Mouse (Mus musculus): ENCODE measurements around the gene Ube2n. TPM values are rescaled to one million over a fixed set of nuclear protein-coding genes. Genes with fewer than 3 reads are reported as not detected.

The Ube2n gene
- total and polyA plus RNA-seq, 3 experiments, result 80.6 to 571 (median 212) TPM

DNA sequence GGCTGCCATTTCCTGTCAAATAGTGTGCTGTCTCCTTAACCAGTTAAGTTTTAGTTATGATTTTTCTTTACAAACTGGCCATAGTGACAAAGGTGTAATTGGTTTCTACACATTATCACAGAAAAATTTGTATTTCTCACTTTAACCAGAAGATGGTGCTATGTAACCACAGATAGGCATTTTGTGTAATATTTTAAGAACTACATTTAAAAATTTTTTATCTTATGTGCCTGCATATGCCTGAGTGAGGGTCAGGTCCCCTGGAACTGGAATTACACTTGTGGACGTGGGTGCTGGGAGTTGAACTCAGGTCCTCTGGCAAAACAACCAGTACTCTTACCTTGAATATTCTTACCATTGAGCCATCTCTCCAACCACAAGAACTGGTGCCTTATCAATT, 35.6 kb downstream of the Ube2n start:
- no peaks in the 10 kb centered on the region for H3K27me3 ChIP-seq (ENCODE audit: control insufficient read depth in 1 of 2, insufficient read depth in 2 of 2, low read length in 2 of 2)
- TF ChIP-seq ZKSCAN1 (IDR thresholded peaks at IDR 0.05; ENCODE audit: low read depth, low read length), result no peak
- TF ChIP-seq CHD2 (IDR thresholded peaks at IDR 0.05; ENCODE audit: low read length), result no peak
- no peak for TF ChIP-seq ZNF384 (IDR thresholded peaks at IDR 0.05; ENCODE audit: low read depth, low read length)
- peak; percentile 75 for TF ChIP-seq SMC3 (IDR thresholded peaks at IDR 0.05; ENCODE audit: low read depth, low read length)
- TF ChIP-seq SIN3A (IDR thresholded peaks at IDR 0.05; ENCODE audit: low read length), result no peak
- TF ChIP-seq MYB (IDR thresholded peaks at IDR 0.05; ENCODE audit: low read depth, low read length), result no peak
- TF ChIP-seq USF1 (IDR thresholded peaks at IDR 0.05; ENCODE audit: low read depth, low read length), result no peak
- no peak for TF ChIP-seq POLR2AphosphoS2 (IDR thresholded peaks at IDR 0.05; ENCODE audit: low read length)
- no peak for TF ChIP-seq E2F4 (IDR thresholded peaks at IDR 0.05; ENCODE audit: borderline replicate concordance, low read depth, low read length)
- TF ChIP-seq MAFK (IDR thresholded peaks at IDR 0.05; ENCODE audit: borderline replicate concordance, low read depth, low read length), result no peak
- TF ChIP-seq TAL1 (IDR thresholded peaks at IDR 0.05; ENCODE audit: low read length), result no peak
- no peak for TF ChIP-seq MYC (IDR thresholded peaks at IDR 0.05; ENCODE audit: low read depth, low read length)
- no peak for TF ChIP-seq USF2 (IDR thresholded peaks at IDR 0.05; ENCODE audit: borderline replicate concordance in 1 of 2, insufficient read depth in 1 of 2, low read depth in 1 of 2, low read length in 2 of 2)
- peak; percentile 83 for TF ChIP-seq ZC3H11A (IDR thresholded peaks at IDR 0.05; ENCODE audit: low read depth, low read length)
- TF ChIP-seq CTCF (IDR thresholded peaks at IDR 0.05 in 2 of 3, conservative IDR thresholded peaks at IDR 0.05 in 1 of 3; ENCODE audit: control insufficient read depth in 1 of 3, insufficient read depth in 1 of 3, low read depth in 2 of 3, low read length in 3 of 3, poor library complexity in 1 of 3, severe bottlenecking in 1 of 3), result peak; percentile 33 to 79 (median 43); a peak in 5 of 6 replicates
- TF ChIP-seq MEF2A (IDR thresholded peaks at IDR 0.05; ENCODE audit: extremely low read depth, insufficient replicate concordance, low read depth, low read length, poor library complexity, severe bottlenecking), result no peak
- TF ChIP-seq POLR2AphosphoS5 (IDR thresholded peaks at IDR 0.05; ENCODE audit: borderline replicate concordance, low read depth, low read length), result no peak
- TF ChIP-seq RAD21 (IDR thresholded peaks at IDR 0.05; ENCODE audit: low read depth, low read length), result peak; percentile 97
- no peak for TF ChIP-seq MXI1 (IDR thresholded peaks at IDR 0.05; ENCODE audit: low read depth, low read length)
- no peaks in the 10 kb centered on the region for H3K9me3 ChIP-seq (replicated peaks; ENCODE audit: insufficient read depth, low read length)
- peak; percentile 64 for DNase-seq (ENCODE audit: low read depth, low spot score)
- no peaks in the 10 kb centered on the region for H3K4me1 ChIP-seq (ENCODE audit: control insufficient read depth in 1 of 2, insufficient read depth in 2 of 2, low read length in 2 of 2)
- no peak overlapping the region for H3K27ac ChIP-seq (ENCODE audit: control insufficient read depth, low read depth, low read length)
- H3K9ac ChIP-seq (ENCODE audit: control insufficient read depth, low read depth, low read length, poor library complexity, severe bottlenecking), result no peak overlapping the region
- H3K79me2 ChIP-seq (ENCODE audit: control insufficient read depth, insufficient read depth, low read length, poor library complexity), result no peaks in the 10 kb centered on the region; the same call in 1 of the 2 replicates
- H3K36me3 ChIP-seq (ENCODE audit: control insufficient read depth in 1 of 2, insufficient read depth in 2 of 2, low read length in 2 of 2), result peaks cover 0 to 3% of the 10 kb centered on the region in 2 experiments; a peak in 2 of 4 replicates
- H3K4me3 ChIP-seq (ENCODE audit: control insufficient read depth in 1 of 2, insufficient read depth in 1 of 2, low read depth in 2 of 2, low read length in 2 of 2), result no peak overlapping the region

DNA sequence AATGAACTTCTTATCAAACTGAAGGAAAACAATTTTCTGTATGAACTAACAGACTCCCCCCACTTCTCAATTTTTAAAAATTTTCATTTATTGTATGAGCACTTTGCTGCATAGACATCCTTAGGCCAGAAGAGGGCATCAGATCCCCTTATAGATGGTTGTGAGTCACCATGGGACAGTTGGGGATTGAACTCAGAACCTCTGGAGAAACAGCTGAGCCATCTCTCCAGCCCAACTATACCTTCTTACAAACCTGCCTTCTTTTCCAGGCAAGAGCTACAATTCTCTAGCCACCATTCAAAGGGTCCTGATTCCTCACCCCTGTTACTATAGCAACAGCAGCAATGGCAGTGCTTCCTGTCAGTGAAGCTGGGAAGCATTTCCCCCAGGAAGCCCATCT, 36.8 kb downstream of the Ube2n start:
- TF ChIP-seq SMC3 (IDR thresholded peaks at IDR 0.05; ENCODE audit: low read depth, low read length), result peak; percentile 49
- TF ChIP-seq JUND (IDR thresholded peaks at IDR 0.05; ENCODE audit: low read depth, low read length), result no peak
- peak; percentile 46 for TF ChIP-seq RAD21 (IDR thresholded peaks at IDR 0.05; ENCODE audit: low read depth, low read length)
- no peak for TF ChIP-seq MYC (IDR thresholded peaks at IDR 0.05; ENCODE audit: low read depth, low read length)
- no peak for TF ChIP-seq ZNF384 (IDR thresholded peaks at IDR 0.05; ENCODE audit: low read depth, low read length)
- peak; percentile 24 to 54 (median 44) for TF ChIP-seq CTCF (IDR thresholded peaks at IDR 0.05 in 2 of 3, conservative IDR thresholded peaks at IDR 0.05 in 1 of 3; ENCODE audit: control insufficient read depth in 1 of 3, insufficient read depth in 1 of 3, low read depth in 2 of 3, low read length in 3 of 3, poor library complexity in 1 of 3, severe bottlenecking in 1 of 3)
- TF ChIP-seq POLR2A (IDR thresholded peaks at IDR 0.05; ENCODE audit: control insufficient read depth in 1 of 2, insufficient read depth in 1 of 2, low read depth in 1 of 2, low read length in 2 of 2, poor library complexity in 1 of 2), result no peak
- no peak for TF ChIP-seq POLR2AphosphoS2 (IDR thresholded peaks at IDR 0.05; ENCODE audit: low read length)
- H3K79me2 ChIP-seq (ENCODE audit: control insufficient read depth, insufficient read depth, low read length, poor library complexity), result peaks cover 2% of the 10 kb centered on the region; the same call in 1 of the 2 replicates
- H3K36me3 ChIP-seq (ENCODE audit: control insufficient read depth in 1 of 2, insufficient read depth in 2 of 2, low read length in 2 of 2), result peaks cover 0 to 2% of the 10 kb centered on the region in 2 experiments; a peak in 2 of 4 replicates

More for the DNA sequence above, 36.8 kb downstream of the Ube2n start:
- Histone ChIP-seq H3K27ac (ENCODE audit: control insufficient read depth, low read depth, low read length) (no peak overlapping the region), H3K27me3 (ENCODE audit: control insufficient read depth in 1 of 2, insufficient read depth in 2 of 2, low read length in 2 of 2) (no peaks in the 10 kb centered on the region), H3K4me1 (ENCODE audit: control insufficient read depth in 1 of 2, insufficient read depth in 2 of 2, low read length in 2 of 2) (no peaks in the 10 kb centered on the region), H3K4me3 (ENCODE audit: control insufficient read depth in 1 of 2, insufficient read depth in 1 of 2, low read depth in 2 of 2, low read length in 2 of 2) (no peak overlapping the region), H3K9ac (ENCODE audit: control insufficient read depth, low read depth, low read length, poor library complexity, severe bottlenecking) (no peak overlapping the region), H3K9me3 (replicated peaks; ENCODE audit: insufficient read depth, low read length) (no peaks in the 10 kb centered on the region)
- peak; percentile 65 for DNase-seq (ENCODE audit: low read depth, low spot score)

All from MEL (cell line).